Mouse (Mus musculus) layer of hippocampus, adult 9-10 months (tissue): ENCODE data around the gene Stk32c.

Experiments
- DNase-seq: peaks from one replicate; pipeline ENCODE4 v3.0.0; 2022; ENCODE audit warnings: low spot score

Gene Stk32c

GRCm38 (mm10) chr7:139092676-139093075 is 120.4 kb downstream of the Stk32c start:
- DNase-seq = no peak

DNA sequence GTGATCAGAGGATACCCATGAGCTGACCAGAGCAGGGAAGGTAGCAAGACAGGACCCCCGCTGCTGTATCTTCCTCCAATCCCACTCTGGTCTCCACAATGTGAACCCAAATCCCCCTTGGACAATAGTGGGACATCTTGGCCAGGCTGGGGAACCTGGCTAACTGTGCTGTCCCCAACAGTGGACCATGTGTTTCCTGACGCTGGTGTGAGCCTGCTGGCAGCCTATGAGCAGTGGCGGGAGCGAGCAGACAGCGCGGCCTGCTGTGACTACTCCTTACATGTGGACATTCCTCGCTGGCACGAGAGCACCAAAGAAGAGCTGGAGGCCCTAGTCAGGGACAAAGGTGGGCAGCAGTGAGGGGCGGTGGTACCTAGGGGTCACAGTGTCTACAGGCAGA is 121.4 kb downstream of the Stk32c start:
- no peak for DNase-seq

DNA sequence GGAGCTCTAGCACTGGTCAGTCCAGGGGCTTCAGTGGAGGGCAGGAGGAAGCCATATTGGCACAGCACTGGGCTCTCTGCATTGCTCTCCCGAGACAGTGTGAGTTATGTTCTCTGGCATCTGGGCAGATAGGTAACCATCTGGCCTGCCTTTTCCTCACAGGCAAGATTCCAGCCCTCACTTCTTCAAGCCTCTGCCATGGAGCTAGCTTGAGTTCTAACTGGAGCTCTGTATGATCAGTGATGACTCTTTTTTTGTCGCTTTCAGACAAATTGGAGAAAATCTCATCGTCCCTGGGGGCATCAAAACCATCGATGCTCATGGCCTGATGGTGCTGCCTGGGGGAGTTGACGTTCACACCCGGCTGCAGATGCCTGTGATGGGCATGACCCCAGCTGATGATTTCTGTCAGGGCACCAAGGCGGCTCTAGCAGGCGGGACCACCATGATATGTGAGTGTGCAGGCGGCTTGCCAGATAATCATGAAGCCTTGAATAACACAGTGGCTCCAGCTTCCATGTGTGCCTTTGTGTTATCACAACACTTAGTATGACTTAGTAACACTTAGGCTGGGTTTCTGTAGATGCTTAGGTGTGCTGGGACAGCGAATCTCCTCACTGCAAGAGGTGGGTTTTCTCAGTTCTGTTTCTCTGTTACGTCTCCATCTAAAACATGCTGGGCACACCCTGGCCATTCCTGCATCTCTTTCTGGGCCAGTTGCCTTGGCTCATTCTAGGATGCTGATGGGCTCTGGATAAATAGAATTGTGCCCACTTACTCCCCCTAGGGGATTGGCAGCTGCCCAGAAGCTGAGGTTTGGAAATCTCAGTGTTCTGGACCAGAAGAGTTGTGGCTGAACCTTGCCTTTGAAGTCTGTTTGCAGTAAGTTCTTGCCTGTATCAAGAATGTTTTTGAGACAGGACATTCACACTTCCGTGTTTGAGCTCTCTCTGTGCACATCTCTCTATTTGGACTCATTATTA is 122.9 kb downstream of the Stk32c start:
- no peak for DNase-seq

GRCm38 (mm10) chr7:139087801-139088200 is 125.3 kb downstream of the Stk32c start:
- no peak for DNase-seq

DNA sequence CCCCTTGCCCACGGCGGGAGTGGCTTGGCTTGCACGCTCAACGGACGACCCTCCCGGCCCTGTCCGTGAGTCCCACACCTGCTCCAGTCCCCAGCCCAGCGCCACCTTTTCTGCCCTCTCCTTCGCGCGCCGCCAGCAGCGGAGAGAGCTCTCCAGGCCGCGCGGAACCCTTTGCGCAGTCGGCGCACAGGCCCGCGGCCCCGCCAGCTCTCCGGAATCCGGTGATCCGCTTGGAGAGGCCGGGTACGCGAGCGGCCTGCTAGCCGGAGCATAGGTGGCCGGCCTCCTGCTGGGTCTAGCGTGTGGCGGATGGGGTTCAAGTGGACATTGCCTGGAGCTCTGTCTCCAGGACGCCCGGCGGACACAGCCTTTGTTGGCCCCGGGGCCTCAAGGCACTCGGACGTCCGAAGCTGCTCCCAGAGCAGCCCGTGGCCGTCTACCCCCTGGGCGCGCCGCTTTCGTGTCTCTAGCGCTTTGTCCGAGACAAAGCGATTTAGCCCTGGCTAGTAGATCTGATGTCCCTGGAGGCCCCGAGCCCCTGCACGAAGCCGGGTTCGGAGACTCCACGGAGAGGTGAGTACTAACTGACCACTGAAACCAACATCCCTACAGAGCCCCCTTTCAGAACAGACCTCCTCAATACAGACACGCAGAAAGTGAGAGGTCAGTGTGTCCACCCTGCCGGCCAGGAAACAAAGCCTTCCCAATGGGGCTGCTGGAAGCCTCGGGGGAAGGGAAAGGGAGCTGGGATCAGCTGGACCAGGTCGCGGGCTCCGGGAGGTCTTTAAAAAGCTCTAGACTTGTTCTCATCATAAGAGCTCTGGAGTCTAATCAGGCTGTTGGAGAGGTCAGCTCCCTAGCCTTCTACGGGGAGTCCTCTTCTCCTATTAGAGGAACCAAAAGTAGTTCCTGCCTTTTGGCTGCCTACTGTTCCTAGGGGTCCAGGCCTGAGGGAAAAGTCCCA is 126.6 kb downstream of the Stk32c start:
- no peak for DNase-seq

GRCm38 (mm10) chr7:139085629-139086194 is 127.4 kb downstream of the Stk32c start, which contains the start of gene Dpysl4:
Gene Dpysl4, plus strand, starts transcription at chr7:139086001.
- DNase-seq = peak; percentile 68

GRCm38 (mm10) chr7:139084316-139084715 is 128.8 kb downstream of the Stk32c start:
- no peak for DNase-seq

GRCm38 (mm10) chr7:139082281-139082680 is 130.8 kb downstream of the Stk32c start:
- DNase-seq = no peak

DNA sequence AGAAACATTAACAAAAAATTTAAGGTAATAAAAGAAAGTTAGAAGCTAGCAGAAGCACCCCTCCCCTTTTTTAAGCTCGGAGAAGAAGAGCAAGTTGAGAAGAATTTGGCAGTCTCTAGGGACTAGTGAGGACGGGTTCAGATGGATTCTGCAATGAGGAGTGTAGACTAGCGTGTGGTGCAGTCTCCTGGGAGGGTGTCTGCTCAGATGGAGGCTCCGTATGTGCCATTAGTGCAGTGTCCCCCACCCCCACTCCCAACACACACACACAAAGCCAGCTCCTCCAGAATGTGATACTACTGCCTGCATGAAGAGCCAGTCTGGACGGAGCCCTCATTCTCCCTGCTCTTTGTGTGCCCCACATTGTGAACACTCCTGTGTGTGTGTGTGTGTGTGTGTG is 131.9 kb downstream of the Stk32c start:
- DNase-seq = no peak

DNA sequence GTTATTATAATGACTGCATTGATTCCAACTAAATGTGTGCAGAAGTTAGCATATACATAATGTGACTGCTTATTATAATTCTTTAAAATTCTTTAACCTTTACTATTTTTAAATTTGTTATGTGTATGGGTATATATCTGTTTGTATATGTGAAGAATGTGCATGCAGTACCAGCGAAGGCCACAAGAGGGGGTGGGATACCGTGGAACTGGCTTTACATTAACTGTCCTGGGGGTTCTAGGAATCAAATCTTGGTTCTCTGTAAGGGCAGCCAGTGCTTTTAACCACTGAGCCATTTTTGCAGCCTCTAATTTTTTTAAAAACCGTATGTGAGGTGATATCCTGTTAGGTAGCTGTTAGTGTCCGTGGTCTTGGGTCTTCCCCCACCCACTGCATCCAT is 132.4 kb downstream of the Stk32c start:
- DNase-seq = no peak

DNA sequence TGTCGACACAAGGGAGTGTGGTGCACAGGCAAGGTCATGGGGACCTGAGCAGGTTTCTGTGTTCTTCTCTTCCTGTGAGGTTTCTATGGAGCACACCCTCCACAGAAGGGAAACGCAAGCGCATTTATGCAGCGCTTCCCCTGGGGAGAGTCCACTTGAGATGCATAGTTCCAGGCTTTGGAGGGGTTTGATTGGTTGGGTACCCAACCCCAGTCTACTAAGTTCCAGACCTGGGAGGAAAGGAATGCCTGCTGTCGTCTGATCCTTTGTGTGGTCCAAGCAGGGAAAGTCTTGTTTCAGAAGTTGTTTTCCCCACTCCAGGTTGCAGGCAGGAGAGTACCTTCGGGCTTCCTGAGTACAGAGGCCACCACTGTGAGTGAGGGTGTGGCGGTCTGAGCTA is 134.0 kb downstream of the Stk32c start:
- no peak for DNase-seq

GRCm38 (mm10) chr7:139078181-139078580 is 134.9 kb downstream of the Stk32c start:
- DNase-seq = no peak

DNA sequence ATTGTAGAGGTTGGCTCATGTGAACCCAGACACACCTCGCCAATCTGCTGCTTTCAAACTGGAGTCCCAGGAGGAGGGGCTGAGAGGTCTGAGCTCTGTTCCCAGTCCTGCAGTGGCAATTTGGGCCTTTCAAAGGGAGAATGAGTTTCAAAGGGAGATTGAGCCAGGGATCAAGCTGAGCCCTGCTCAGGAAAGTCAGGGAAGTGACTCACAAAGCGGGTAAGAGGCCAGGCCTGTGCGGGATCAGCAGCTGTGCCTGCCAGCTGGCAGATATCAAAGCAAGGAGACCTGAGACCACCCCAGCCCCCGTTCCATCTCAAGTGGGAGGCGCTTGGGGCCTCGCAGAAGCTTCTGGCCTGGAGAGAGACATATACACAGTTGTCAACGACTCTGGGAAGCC is 135.8 kb downstream of the Stk32c start:
- no peak for DNase-seq

DNA sequence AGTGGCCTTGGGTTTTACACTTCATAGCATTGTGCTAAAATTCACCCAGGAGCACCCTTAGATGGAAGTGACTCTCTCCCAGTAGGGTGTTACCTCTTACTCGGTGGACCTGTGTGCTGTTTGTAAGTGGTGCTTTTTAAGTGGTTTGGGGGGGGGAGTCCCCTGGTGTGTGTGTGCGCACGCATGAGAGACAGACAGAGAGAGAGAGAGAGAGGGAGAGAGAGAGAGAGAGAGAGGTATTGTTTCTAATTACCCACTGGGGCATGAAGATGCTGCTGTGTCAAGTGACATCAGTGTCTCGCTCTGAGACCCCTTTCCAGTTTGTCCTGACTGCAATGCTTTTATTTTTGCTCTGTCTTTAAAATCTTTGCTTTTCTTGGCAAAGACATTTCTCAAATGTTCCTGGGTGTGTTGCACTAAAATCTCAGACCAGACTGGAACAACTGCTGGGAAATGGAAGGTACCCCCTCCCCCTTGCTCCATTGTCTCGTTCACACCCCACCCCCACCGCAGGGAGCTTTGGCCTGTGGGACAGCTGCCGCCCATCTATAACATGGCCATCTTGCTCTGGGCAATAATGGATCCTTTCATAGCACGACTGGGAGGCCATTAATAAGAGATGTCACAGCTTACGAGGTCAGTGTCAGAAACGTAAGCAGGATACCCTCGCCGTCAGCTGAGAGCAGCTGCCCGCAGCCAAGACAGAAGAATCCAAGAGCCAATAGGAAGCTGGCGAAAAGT is 137.9 kb downstream of the Stk32c start:
- DNase-seq = no peak

- no peak for DNase-seq
These were observed 138.9 kb downstream of the Stk32c start for GRCm38 (mm10) chr7:139074189-139074588.

GRCm38 (mm10) chr7:139068182-139068623 is 144.9 kb downstream of the Stk32c start:
- DNase-seq = peak; percentile 65

DNA sequence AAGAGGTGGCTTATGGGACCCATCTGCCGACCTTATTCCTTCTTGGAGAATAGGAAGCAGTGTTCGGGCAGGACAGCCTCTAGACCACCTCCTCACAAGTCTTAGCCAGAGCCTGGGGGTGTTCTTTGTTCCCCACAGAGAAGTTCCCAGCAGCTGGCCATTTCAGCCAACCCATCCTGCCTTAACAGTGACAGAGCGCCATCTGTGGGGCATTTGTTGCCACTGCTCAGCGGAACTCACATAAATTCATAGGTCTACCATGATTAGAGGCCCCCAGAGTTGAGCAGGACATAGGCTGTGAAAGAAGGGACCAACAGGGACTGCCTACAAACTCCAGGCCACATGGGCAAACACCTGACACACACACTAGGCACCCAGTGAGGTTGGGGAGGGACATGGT is 149.7 kb downstream of the Stk32c start:
- no peak for DNase-seq
